Mouse (Mus musculus): Measurements from ENCODE around the gene Gse1.

Gene Gse1

GRCm38 (mm10) chr8:120479691-120480090 lies 251.4 kb downstream of the Gse1 start:
- in situ Hi-C loops (cut with MboI, MseI): no loop called here

GRCm38 (mm10) chr8:120482015-120482689 lies 253.9 kb downstream of the Gse1 start:
- in situ Hi-C loops (cut with MboI, MseI): no loop called here

GRCm38 (mm10) chr8:120484460-120484859 lies 256.2 kb downstream of the Gse1 start:
- in situ Hi-C loops (cut with MboI, MseI): no loop called here

- in situ Hi-C loops (cut with MboI, MseI): no loop called here
These were observed 256.9 kb downstream of the Gse1 start for GRCm38 (mm10) chr8:120485116-120485515.

- in situ Hi-C loops (cut with MboI, MseI): no loop called here
These were observed 257.6 kb downstream of the Gse1 start for GRCm38 (mm10) chr8:120485551-120486476.

GRCm38 (mm10) chr8:120486477-120487376 lies 258.5 kb downstream of the Gse1 start:
- in situ Hi-C loops (cut with MboI, MseI): no loop called here

GRCm38 (mm10) chr8:120487377-120487728 lies 259.1 kb downstream of the Gse1 start:
- in situ Hi-C loops (cut with MboI, MseI): no loop called here

GRCm38 (mm10) chr8:120487729-120488510 lies 259.7 kb downstream of the Gse1 start:
- in situ Hi-C loops (cut with MboI, MseI): no loop called here

- in situ Hi-C loops (cut with MboI, MseI): no loop called here
These were observed 260.4 kb downstream of the Gse1 start for GRCm38 (mm10) chr8:120488636-120489131.

- in situ Hi-C loops (cut with MboI, MseI): no loop called here
These were observed 261.0 kb downstream of the Gse1 start for GRCm38 (mm10) chr8:120489142-120489754.

GRCm38 (mm10) chr8:120489771-120490281 lies 261.6 kb downstream of the Gse1 start:
- in situ Hi-C loops (cut with MboI, MseI): loop anchor here (10.0 kb wide), 1 partner anchor 925 kb away; no protein-coding TSS in a partner anchor

- in situ Hi-C loops (cut with MboI, MseI): loop anchor here (10.0 kb wide), 1 partner anchor 926 kb away; no protein-coding TSS in a partner anchor
These were observed 262.3 kb downstream of the Gse1 start for GRCm38 (mm10) chr8:120490354-120491141.

- in situ Hi-C loops (cut with MboI, MseI): loop anchor here (10.0 kb wide), 1 partner anchor 926 kb away; no protein-coding TSS in a partner anchor
These were observed 263.0 kb downstream of the Gse1 start for GRCm38 (mm10) chr8:120491166-120491793.

- in situ Hi-C loops (cut with MboI, MseI): loop anchor here (10.0 kb wide), 1 partner anchor 928 kb away; no protein-coding TSS in a partner anchor
These were observed 264.1 kb downstream of the Gse1 start for GRCm38 (mm10) chr8:120492193-120492880.

GRCm38 (mm10) chr8:120492881-120493220 lies 264.6 kb downstream of the Gse1 start:
- in situ Hi-C loops (cut with MboI, MseI): loop anchor here (10.0 kb wide), 1 partner anchor 928 kb away; no protein-coding TSS in a partner anchor

GRCm38 (mm10) chr8:120493508-120494464 lies 265.5 kb downstream of the Gse1 start:
- in situ Hi-C loops (cut with MboI, MseI): loop anchor here (10.0 kb wide), 1 partner anchor 929 kb away; no protein-coding TSS in a partner anchor

GRCm38 (mm10) chr8:120494903-120495302 lies 266.6 kb downstream of the Gse1 start:
- in situ Hi-C loops (cut with MboI, MseI): loop anchor here (10.0 kb wide), 1 partner anchor 930 kb away; no protein-coding TSS in a partner anchor
